In genomic region chr5:135106758-135107256, GRCm38 (mm10) we compare ENCODE assay signal across 7 mouse cellular contexts. TPM values are rescaled to one million over a fixed set of nuclear protein-coding genes. Genes with fewer than 3 reads are reported as not detected.
DNase-seq lines count a peak whose midpoint lies in the region; ATAC-seq and TF ChIP-seq lines count a peak whose summit lies in the region.

No protein-coding gene starts in this region.

- peak; percentile 51 for DNase-seq in brain, embryonic 18.5 days (ENCODE audit: low read depth, low spot score)
- peak; percentile 75 to 87 for DNase-seq in heart, adult 9 months (ENCODE audit: low spot score in 2 of 2)
- peak; percentile 97 for DNase-seq in kidney, adult 2 months
- DNase-seq in midbrain, embryonic 14.5 days = peak; percentile 93
- peak; percentile 33 to 47 for DNase-seq in spleen, adult 18-20 months

- no peaks in the 10 kb centered on the region for H3K4me1 ChIP-seq in embryonic fibroblast, embryonic 13.5 days (ENCODE audit: control insufficient read depth, insufficient read depth, low read length)
- H3K4me1 ChIP-seq in kidney, adult 2 months (ENCODE audit: control insufficient read depth, insufficient read depth, low read length) = peaks cover 9% of the 10 kb centered on the region
- peaks cover 17% of the 10 kb centered on the region for H3K4me1 ChIP-seq in limb, embryonic 13.5 days
- no peaks in the 10 kb centered on the region for H3K4me1 ChIP-seq in midbrain, embryonic 14.5 days (ENCODE audit: control insufficient read depth, insufficient read depth, low read length)

- H3K4me2 ChIP-seq in limb, embryonic 13.5 days (replicated peaks) = peak overlapping the region; percentile 98
- H3K4me2 ChIP-seq in midbrain, embryonic 14.5 days (ENCODE audit: low read length) = peak overlapping the region; percentile 86

- no peaks in the 10 kb centered on the region for H3K9me3 ChIP-seq in limb, embryonic 13.5 days
- no peaks in the 10 kb centered on the region for H3K9me3 ChIP-seq in midbrain, embryonic 14.5 days (ENCODE audit: control insufficient read depth, low read length)

- H3K36me3 ChIP-seq in kidney, adult 2 months (ENCODE audit: control insufficient read depth, insufficient read depth, low read length) = no peaks in the 10 kb centered on the region
- H3K36me3 ChIP-seq in limb, embryonic 13.5 days = no peaks in the 10 kb centered on the region
- no peaks in the 10 kb centered on the region for H3K36me3 ChIP-seq in midbrain, embryonic 14.5 days (ENCODE audit: control insufficient read depth, insufficient read depth, low read length)

- no peak for TF ChIP-seq POLR2A in embryonic fibroblast, embryonic 13.5 days (IDR thresholded peaks at IDR 0.05; ENCODE audit: low read depth, low read length)
- TF ChIP-seq POLR2A in kidney, adult 2 months (IDR thresholded peaks at IDR 0.05; ENCODE audit: low read depth, low read length) = peak; percentile 94

- H3K4me3 ChIP-seq in embryonic fibroblast, embryonic 13.5 days (ENCODE audit: insufficient read depth, low read length) = peak overlapping the region; percentile 19; the same call in 1 of the 2 replicates
- H3K4me3 ChIP-seq in kidney, adult 2 months (ENCODE audit: insufficient read depth, low read depth, low read length) = peak overlapping the region; percentile 74
- peak overlapping the region; percentile 56 for H3K4me3 ChIP-seq in limb, embryonic 13.5 days
- peak overlapping the region; percentile 47 for H3K4me3 ChIP-seq in midbrain, embryonic 14.5 days (replicated peaks; ENCODE audit: low read depth, low read length)

- H3K9ac ChIP-seq in limb, embryonic 13.5 days = peak overlapping the region; percentile 76
- H3K9ac ChIP-seq in midbrain, embryonic 14.5 days (replicated peaks; ENCODE audit: low read length) = peak overlapping the region; percentile 45; the same call in 1 of the 2 replicates

- H3K27me3 ChIP-seq in kidney, adult 2 months (replicated peaks; ENCODE audit: control insufficient read depth, insufficient read depth, low read length) = no peaks in the 10 kb centered on the region
- H3K27me3 ChIP-seq in limb, embryonic 13.5 days = peaks cover 55% of the 10 kb centered on the region
- peaks cover 37% of the 10 kb centered on the region for H3K27me3 ChIP-seq in midbrain, embryonic 14.5 days (ENCODE audit: control insufficient read depth, insufficient read depth, low read length)

- WGBS in kidney, adult 2 months = under 1% methylated on average over 48 of the region's 48 CpGs
- WGBS in limb, embryonic 13.5 days = under 1% methylated on average over 48 of the region's 48 CpGs
- under 1% methylated on average over 48 of the region's 48 CpGs for WGBS in midbrain, embryonic 14.5 days

- no peak overlapping the region for H3K27ac ChIP-seq in embryonic fibroblast, embryonic 13.5 days (ENCODE audit: insufficient read depth, low read length)
- H3K27ac ChIP-seq in kidney, adult 2 months (ENCODE audit: insufficient read depth, low read depth, low read length) = peak overlapping the region; percentile 70
- H3K27ac ChIP-seq in limb, embryonic 13.5 days = no peak overlapping the region
- no peak overlapping the region for H3K27ac ChIP-seq in midbrain, embryonic 14.5 days (replicated peaks; ENCODE audit: low read depth, low read length)

- no peak for TF ChIP-seq CTCF in embryonic fibroblast, embryonic 13.5 days (IDR thresholded peaks at IDR 0.05; ENCODE audit: borderline replicate concordance, insufficient read depth, low read length)
- no peak for TF ChIP-seq CTCF in kidney, adult 2 months (conservative IDR thresholded peaks at IDR 0.05; ENCODE audit: insufficient read depth, insufficient read length, low read depth, low read length)

- ATAC-seq in limb, embryonic 13.5 days (ENCODE audit: low FRiP score, low read depth) = peak; percentile 84
- ATAC-seq in midbrain, embryonic 14.5 days (ENCODE audit: low FRiP score, low TSS enrichment) = peak; percentile 79; the same call in 1 of the 2 replicates

RNA-seq across cellular contexts. Expression of gene Mlxipl, which starts 17.1 kb away (rescaled TPM):
- not detected in 2 replicates for polyA plus RNA-seq in embryonic fibroblast, embryonic 13.5 days (2011; ENCODE audit: insufficient read length, low read depth, missing spikeins)
- polyA plus RNA-seq in kidney, adult 2 months (2012; rRNA removed) = 144 and 170 TPM in 2 replicates
- polyA plus RNA-seq in limb, embryonic 13.5 days (2015; fragmentation: Nextera tagmentation; extraction: Ambion mirVana) = 1.6 and 2.2 TPM in 2 replicates
- 0.43 and 0.68 TPM in 2 replicates for polyA plus RNA-seq in midbrain, embryonic 14.5 days (2014; fragmentation: Nextera tagmentation; extraction: Ambion mirVana)

RNA-seq across cellular contexts. Expression of gene Vps37d, which starts 28.7 kb away (rescaled TPM):
- 3.0 and 4.0 TPM in 2 replicates for polyA plus RNA-seq in embryonic fibroblast, embryonic 13.5 days (2011; ENCODE audit: insufficient read length, low read depth, missing spikeins)
- polyA plus RNA-seq in kidney, adult 2 months (2012; rRNA removed) = 7.3 and 8.7 TPM in 2 replicates
- 12.7 and 15.1 TPM in 2 replicates for polyA plus RNA-seq in limb, embryonic 13.5 days (2015; fragmentation: Nextera tagmentation; extraction: Ambion mirVana)
- polyA plus RNA-seq in midbrain, embryonic 14.5 days (2014; fragmentation: Nextera tagmentation; extraction: Ambion mirVana) = 33.4 and 40.7 TPM in 2 replicates

RNA-seq across cellular contexts. Expression of gene Bud23, which starts 42.0 kb away (rescaled TPM):
- polyA plus RNA-seq in embryonic fibroblast, embryonic 13.5 days (2011; ENCODE audit: insufficient read length, low read depth, missing spikeins) = 38.0 and 49.6 TPM in 2 replicates
- polyA plus RNA-seq in kidney, adult 2 months (2012; rRNA removed) = 50.4 and 50.7 TPM in 2 replicates
- polyA plus RNA-seq in limb, embryonic 13.5 days (2015; fragmentation: Nextera tagmentation; extraction: Ambion mirVana) = 143 and 145 TPM in 2 replicates
- polyA plus RNA-seq in midbrain, embryonic 14.5 days (2014; fragmentation: Nextera tagmentation; extraction: Ambion mirVana) = 63.8 and 71.7 TPM in 2 replicates

RNA-seq across cellular contexts. Expression of gene Tbl2, which starts 42.6 kb away (rescaled TPM):
- 17.4 and 24.9 TPM in 2 replicates for polyA plus RNA-seq in embryonic fibroblast, embryonic 13.5 days (2011; ENCODE audit: insufficient read length, low read depth, missing spikeins)
- 10.1 and 10.2 TPM in 2 replicates for polyA plus RNA-seq in kidney, adult 2 months (2012; rRNA removed)
- polyA plus RNA-seq in limb, embryonic 13.5 days (2015; fragmentation: Nextera tagmentation; extraction: Ambion mirVana) = 29.0 and 32.5 TPM in 2 replicates
- 10.7 and 15.3 TPM in 2 replicates for polyA plus RNA-seq in midbrain, embryonic 14.5 days (2014; fragmentation: Nextera tagmentation; extraction: Ambion mirVana)

RNA-seq across cellular contexts. Expression of gene Dnajc30, which starts 42.8 kb away (rescaled TPM):
- 15.2 and 18.1 TPM in 2 replicates for polyA plus RNA-seq in embryonic fibroblast, embryonic 13.5 days (2011; ENCODE audit: insufficient read length, low read depth, missing spikeins)
- 47.3 and 63.3 TPM in 2 replicates for polyA plus RNA-seq in kidney, adult 2 months (2012; rRNA removed)
- polyA plus RNA-seq in limb, embryonic 13.5 days (2015; fragmentation: Nextera tagmentation; extraction: Ambion mirVana) = 35.5 and 35.7 TPM in 2 replicates
- 47.3 and 49.3 TPM in 2 replicates for polyA plus RNA-seq in midbrain, embryonic 14.5 days (2014; fragmentation: Nextera tagmentation; extraction: Ambion mirVana)

Comparison
In these comparisons a context has a peak if more than half of its experiments do, and no peak if none do; other contexts are left out.
1. DNase-seq: peak in every context shown above with its lines; median percentile 97 in kidney, adult 2 months; 93 in midbrain, embryonic 14.5 days; 81 in heart, adult 9 months; 51 in brain, embryonic 18.5 days; 40 in spleen, adult 18-20 months.
2. H3K4me3 ChIP-seq: peak in every context shown above with its lines; median percentile 74 in kidney, adult 2 months; 56 in limb, embryonic 13.5 days; 47 in midbrain, embryonic 14.5 days; 19 in embryonic fibroblast, embryonic 13.5 days.
3. RNA of gene Mlxipl, which starts 17.1 kb away (polyA plus RNA-seq): 144 to 170 TPM in kidney, adult 2 months; 1.6 to 2.2 TPM in limb, embryonic 13.5 days, 0.43 to 0.68 TPM in midbrain, embryonic 14.5 days and not detected in embryonic fibroblast, embryonic 13.5 days; every median in the first group is over 10 times any median in the second.